Mouse (Mus musculus) heart, postnatal 0 days (tissue): ENCODE measurements around the gene Fxyd1. TPM values are rescaled to one million over a fixed set of nuclear protein-coding genes. Genes with fewer than 3 reads are reported as not detected.

Source experiments
- ATAC-seq: fragments of 200-750 bp; cut with Nextera tagmentation; 2 replicates; pipeline ENCODE4 v1.8.0; 2017; ENCODE audit warnings: low read depth, moderate number of reproducible peaks, moderate library complexity; ENCODE audit not compliant: insufficient read depth
- DNase-seq: peaks from one replicate; pipeline ENCODE4 v3.0.0-alpha.2; 2016; ENCODE audit warnings: low spot score
- H3K27ac ChIP-seq: fragments of 300-500 bp; sonication (generic); 2 replicates; pipeline ENCODE4 v1.5.1; 2014; ENCODE audit warnings: low read depth, mild to moderate bottlenecking
- H3K27me3 ChIP-seq: fragments of 300-500 bp; sonication (generic); 2 replicates; pipeline ENCODE4 v1.6.1; 2014; ENCODE audit warnings: low read length, mixed read lengths; ENCODE audit not compliant: control insufficient read depth, insufficient read depth
- H3K36me3 ChIP-seq: fragments of 300-500 bp; sonication (generic); replicated peaks from 2 replicates; pipeline ENCODE4 v1.6.1; 2014; ENCODE audit warnings: low read length, mixed read lengths; ENCODE audit not compliant: control insufficient read depth, insufficient read depth
- H3K4me1 ChIP-seq: fragments of 300-500 bp; sonication (generic); 2 replicates; pipeline ENCODE4 v1.6.1; 2014; ENCODE audit warnings: antibody characterized with exemption; ENCODE audit not compliant: control insufficient read depth, insufficient read depth
- H3K4me2 ChIP-seq: fragments of 300-500 bp; sonication (generic); 2 replicates; pipeline ENCODE4 v1.6.1; 2014; ENCODE audit warnings: low read depth, mild to moderate bottlenecking, low read length, moderate library complexity
- H3K4me3 ChIP-seq: fragments of 300-500 bp; sonication (generic); 2 replicates; pipeline ENCODE4 v1.5.1; 2014; ENCODE audit warnings: low read depth, low read length
- H3K9ac ChIP-seq: fragments of 300-500 bp; sonication (generic); replicated peaks from 2 replicates; pipeline ENCODE4 v1.6.1; 2014; ENCODE audit warnings: low read depth, low read length, mixed read lengths
- H3K9me3 ChIP-seq: fragments of 300-500 bp; sonication (generic); replicated peaks from 2 replicates; pipeline ENCODE4 v1.6.1; 2016; ENCODE audit warnings: low read length; ENCODE audit not compliant: control insufficient read depth
- CTCF ChIP-seq: IDR thresholded peaks from 2 replicates; pipeline ENCODE4 v1.5.1; 2016; ENCODE audit warnings: antibody characterized with exemption, control low read depth, low read depth
- EP300 ChIP-seq: IDR thresholded peaks from 2 replicates; pipeline ENCODE4 v1.6.1; 2016; ENCODE audit warnings: antibody characterized with exemption, low read depth
- WGBS: fragments of 180-500 bp; shearing (Covaris S2); extraction: QIAGEN DNeasy Blood & Tissue Kit; methylation state at CpG from one replicate; pipeline ENCODE4 v1.1.7; 2014; 5-methylcytosine and 5-hydroxymethylcytosine counted together
- polyA plus RNA-seq: library from polyadenylated mRNA; unstranded; fragments of >200 nt; fragmentation: Nextera tagmentation; extraction: Ambion mirVana; gene quantifications from 2 replicates; pipeline ENCODE4 v1.2.1, GENCODE M21; 2015
- total RNA-seq: library from RNA; depleted of rRNA; stranded (reverse); fragments of >200 nt; gene quantifications from 2 replicates; pipeline ENCODE4 v1.2.3, GENCODE M21; 2014; ENCODE audit warnings: low replicate concordance

Gene Fxyd1
- total and polyA plus RNA-seq, 2 experiments from 2014 or later: 499 to 1,579 TPM

GRCm38 (mm10) chr7:31041662-31042315 lies 15.2 kb downstream of the Fxyd1 start:
- peak; percentile 79 for ATAC-seq
- 4% methylated on average over 28 of the region's 28 CpGs for WGBS
- no peak for TF ChIP-seq EP300

DNA sequence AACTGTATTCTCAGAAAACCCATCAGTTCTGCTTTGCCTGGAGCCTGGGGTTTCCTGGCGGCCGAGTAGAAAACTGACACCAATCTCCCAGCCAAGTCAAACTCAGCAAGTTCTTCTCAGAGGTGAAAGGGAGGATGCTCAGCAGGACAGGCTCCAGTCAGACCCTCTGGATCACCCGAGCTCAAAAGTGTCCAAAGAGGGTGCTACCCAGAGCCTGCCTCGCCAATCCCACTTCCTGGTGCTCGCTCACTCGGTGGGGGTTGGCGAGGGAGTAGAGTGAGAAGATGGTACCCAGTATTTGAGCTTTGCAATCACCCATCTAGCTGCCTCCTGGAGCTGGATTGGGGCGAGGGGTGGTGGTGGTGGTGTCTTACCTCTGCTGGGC lies 16.0 kb downstream of the Fxyd1 start:
- TF ChIP-seq EP300 (no peak), CTCF (no peak)
- Histone ChIP-seq H3K27ac (peak overlapping the region; percentile 79; the same call in 1 of the 2 replicates), H3K36me3 (0 out of 2 replicates have a peak, but pooled peaks cover 9% of the 10 kb centered on the region), H3K4me2 (peak overlapping the region; percentile 62), H3K9ac (peak overlapping the region; percentile 53; the same call in 1 of the 2 replicates), H3K27me3 (peaks cover 40% of the 10 kb centered on the region), H3K4me1 (peaks cover 7% of the 10 kb centered on the region; the same call in 1 of the 2 replicates), H3K4me3 (peak overlapping the region; percentile 44), H3K9me3 (no peaks in the 10 kb centered on the region)
- 31% methylated on average over 8 of the region's 8 CpGs for WGBS
- DNase-seq (no peak), ATAC-seq (no peak)

More at GRCm38 (mm10) chr7:31041662-31042315, 15.2 kb downstream of the Fxyd1 start:
- DNase-seq: peak; percentile 55
- H3K4me3 ChIP-seq: peak overlapping the region; percentile 44
- H3K27me3 ChIP-seq: peaks cover 40% of the 10 kb centered on the region
- no peaks in the 10 kb centered on the region for H3K9me3 ChIP-seq
- peaks cover 7% of the 10 kb centered on the region; the same call in 1 of the 2 replicates for H3K4me1 ChIP-seq
- H3K9ac ChIP-seq: peak overlapping the region; percentile 53
- 0 out of 2 replicates have a peak, but pooled peaks cover 2% of the 10 kb centered on the region for H3K36me3 ChIP-seq
- H3K27ac ChIP-seq: peak overlapping the region; percentile 79
- peak overlapping the region; percentile 62 for H3K4me2 ChIP-seq

GRCm38 (mm10) chr7:31040281-31041022 lies 16.5 kb downstream of the Fxyd1 start:
- peaks cover 40% of the 10 kb centered on the region for H3K27me3 ChIP-seq

DNA sequence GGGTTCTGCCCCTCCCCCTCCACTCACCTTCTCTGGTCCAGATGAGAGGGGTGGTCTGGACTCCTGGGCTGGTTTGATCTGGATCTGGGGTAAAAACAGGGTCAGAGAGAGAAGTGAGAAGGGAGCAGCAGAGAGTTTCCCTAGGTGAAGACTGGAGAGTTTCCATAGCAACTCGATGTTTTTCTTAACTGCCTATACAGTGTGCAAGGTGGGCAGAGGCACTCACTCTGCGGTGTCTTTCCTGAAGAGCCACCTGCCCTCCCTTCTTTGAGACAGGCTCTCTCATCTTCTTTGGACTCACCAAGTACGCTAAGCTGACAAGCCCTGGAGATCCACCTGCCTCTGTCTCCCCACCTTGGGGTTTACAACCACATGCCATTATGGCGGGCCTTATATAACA lies 18.0 kb downstream of the Fxyd1 start:
- 87% methylated on average over 4 of the region's 4 CpGs for WGBS
- Histone ChIP-seq H3K36me3 (0 out of 2 replicates have a peak, but pooled peaks cover 21% of the 10 kb centered on the region), H3K9me3 (no peaks in the 10 kb centered on the region), H3K27me3 (peaks cover 31% of the 10 kb centered on the region), H3K4me3 (no peak overlapping the region), H3K9ac (no peak overlapping the region), H3K4me1 (peaks cover 7% of the 10 kb centered on the region; the same call in 1 of the 2 replicates), H3K27ac (no peak overlapping the region), H3K4me2 (no peak overlapping the region)
- no peak for TF ChIP-seq CTCF
- no peak for TF ChIP-seq EP300
- no peak for ATAC-seq
- DNase-seq: no peak

More at GRCm38 (mm10) chr7:31040281-31041022, 16.5 kb downstream of the Fxyd1 start:
- TF ChIP-seq EP300 (no peak), CTCF (no peak)
- Histone ChIP-seq H3K27ac (no peak overlapping the region), H3K4me2 (peak overlapping the region; percentile 62), H3K9ac (no peak overlapping the region), H3K36me3 (0 out of 2 replicates have a peak, but pooled peaks cover 14% of the 10 kb centered on the region), H3K4me1 (peaks cover 7% of the 10 kb centered on the region; the same call in 1 of the 2 replicates), H3K4me3 (no peak overlapping the region; the same call in 1 of the 2 replicates), H3K9me3 (no peaks in the 10 kb centered on the region)
- WGBS: 70% methylated on average over 12 of the region's 12 CpGs
- no peak for DNase-seq
- ATAC-seq: no peak

GRCm38 (mm10) chr7:31037675-31038074 lies 19.3 kb downstream of the Fxyd1 start:
- H3K4me2 ChIP-seq: no peak overlapping the region
- TF ChIP-seq CTCF: no peak
- TF ChIP-seq EP300: no peak
- no peak overlapping the region for H3K27ac ChIP-seq
- H3K36me3 ChIP-seq: 0 out of 2 replicates have a peak, but pooled peaks cover 21% of the 10 kb centered on the region
- H3K4me1 ChIP-seq: peaks cover 7% of the 10 kb centered on the region; the same call in 1 of the 2 replicates
- no peak for DNase-seq
- H3K4me3 ChIP-seq: no peak overlapping the region
- no peaks in the 10 kb centered on the region for H3K9me3 ChIP-seq
- no peak overlapping the region for H3K9ac ChIP-seq
- H3K27me3 ChIP-seq: peaks cover 21% of the 10 kb centered on the region
- no peak for ATAC-seq
- WGBS: 62% methylated on average over 2 of the region's 2 CpGs
